Mouse (Mus musculus) lung, embryonic 16.5 days (tissue): ENCODE measurements around the gene Clic1. TPM values are rescaled to one million over a fixed set of nuclear protein-coding genes. Genes with fewer than 3 reads are reported as not detected.
A peak's percentile ranks its signal among the peaks of the same experiment; 100 is the strongest.

Source experiments
- ATAC-seq: fragments of 200-750 bp; cut with Nextera tagmentation; 2 replicates; pipeline ENCODE4 v1.8.0; 2017; ENCODE audit warnings: low read depth, mild to moderate bottlenecking, moderate library complexity
- H3K27ac ChIP-seq: fragments of 300-500 bp; sonication (generic); 2 replicates; pipeline ENCODE4 v1.5.1; 2014; ENCODE audit warnings: mild to moderate bottlenecking, control low read depth, low read length
- H3K27me3 ChIP-seq: fragments of 300-500 bp; sonication (generic); 2 replicates; pipeline ENCODE4 v1.6.1; 2014; ENCODE audit warnings: low read depth, low read length, mixed read lengths; ENCODE audit not compliant: control insufficient read depth, insufficient read depth
- H3K36me3 ChIP-seq: fragments of 300-500 bp; sonication (generic); 2 replicates; pipeline ENCODE4 v1.6.1; 2014; ENCODE audit warnings: low read length; ENCODE audit not compliant: control insufficient read depth, insufficient read depth
- H3K4me1 ChIP-seq: fragments of 300-500 bp; sonication (generic); replicated peaks from 2 replicates; pipeline ENCODE4 v1.6.1; 2014; ENCODE audit warnings: low read length, mixed read lengths; ENCODE audit not compliant: control insufficient read depth, insufficient read depth
- H3K4me2 ChIP-seq: fragments of 300-500 bp; sonication (generic); 2 replicates; pipeline ENCODE4 v1.6.1; 2014; ENCODE audit warnings: low read depth, low read length, control low read depth
- H3K4me3 ChIP-seq: fragments of 300-500 bp; sonication (generic); 2 replicates; pipeline ENCODE4 v1.5.1; 2014; ENCODE audit warnings: mild to moderate bottlenecking, low read length, control low read depth
- H3K9ac ChIP-seq: fragments of 300-500 bp; sonication (generic); 2 replicates; pipeline ENCODE4 v1.6.1; 2014; ENCODE audit warnings: low read length, control low read depth
- H3K9me3 ChIP-seq: fragments of 300-500 bp; sonication (generic); 2 replicates; pipeline ENCODE4 v1.6.1; 2016; ENCODE audit warnings: low read length; ENCODE audit not compliant: control insufficient read depth
- WGBS: fragments of 180-500 bp; shearing (Covaris S2); extraction: QIAGEN DNeasy Blood & Tissue Kit; methylation state at CpG from one replicate; pipeline ENCODE4 v1.1.7; 2014; 5-methylcytosine and 5-hydroxymethylcytosine counted together
- polyA plus RNA-seq: library from polyadenylated mRNA; unstranded; fragments of >200 nt; fragmentation: Nextera tagmentation; extraction: Ambion mirVana; gene quantifications from 2 replicates; pipeline ENCODE4 v1.2.1, GENCODE M21; 2015

Gene Clic1
- polyA plus RNA-seq, 1 experiment from 2014 or later = 298 TPM

GRCm38 (mm10) chr17:35018171-35018570 lies 31.6 kb upstream of the Clic1 start:
- Histone ChIP-seq H3K4me3 (no peak overlapping the region), H3K36me3 (peaks cover 28% of the 10 kb centered on the region), H3K27me3 (no peaks in the 10 kb centered on the region), H3K27ac (no peak overlapping the region), H3K4me1 (no peaks in the 10 kb centered on the region; the same call in 1 of the 2 replicates), H3K4me2 (no peak overlapping the region), H3K9me3 (no peaks in the 10 kb centered on the region), H3K9ac (no peak overlapping the region)
- no peak for ATAC-seq
- 72% methylated on average over 3 of the region's 3 CpGs for WGBS

- ATAC-seq = no peak
- no peak overlapping the region for H3K4me2 ChIP-seq
- H3K4me1 ChIP-seq = peaks cover under 1% of the 10 kb centered on the region; the same call in 1 of the 2 replicates
- H3K9ac ChIP-seq = no peak overlapping the region
- H3K9me3 ChIP-seq = no peaks in the 10 kb centered on the region
- H3K4me3 ChIP-seq = no peak overlapping the region
- H3K27ac ChIP-seq = no peak overlapping the region
- WGBS = 80% methylated on average over 11 of the region's 11 CpGs
- no peaks in the 10 kb centered on the region for H3K27me3 ChIP-seq
- peaks cover 11% of the 10 kb centered on the region for H3K36me3 ChIP-seq
Observed at GRCm38 (mm10) chr17:35019894-35020293, 29.9 kb upstream of the Clic1 start.

DNA sequence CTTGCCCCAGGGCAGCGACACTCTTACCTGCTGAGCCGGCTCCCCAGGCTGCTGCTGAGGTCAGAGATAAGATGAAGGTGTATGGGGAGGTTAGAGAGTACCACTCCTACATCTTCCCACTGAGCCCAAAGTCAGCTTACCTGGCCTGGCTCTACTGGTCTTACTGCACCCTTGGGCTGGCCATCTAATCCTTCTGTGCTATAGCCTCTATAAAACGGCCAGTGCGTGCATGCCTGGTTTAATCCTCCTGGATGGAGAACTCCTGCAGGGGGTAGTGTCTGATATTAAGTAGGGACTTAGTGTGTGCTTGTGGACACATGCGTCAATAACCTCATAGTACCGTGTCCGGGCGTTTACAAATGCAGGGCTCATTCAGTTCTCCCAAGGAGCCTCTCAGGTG lies 29.2 kb upstream of the Clic1 start:
- no peak overlapping the region for H3K4me3 ChIP-seq
- H3K27me3 ChIP-seq = no peaks in the 10 kb centered on the region
- no peaks in the 10 kb centered on the region for H3K9me3 ChIP-seq
- H3K4me2 ChIP-seq = no peak overlapping the region
- no peak overlapping the region for H3K9ac ChIP-seq
- peaks cover 6% of the 10 kb centered on the region; the same call in 1 of the 2 replicates for H3K36me3 ChIP-seq
- 82% methylated on average over 8 of the region's 8 CpGs for WGBS
- peaks cover 2% of the 10 kb centered on the region; the same call in 1 of the 2 replicates for H3K4me1 ChIP-seq
- no peak for ATAC-seq
- no peak overlapping the region for H3K27ac ChIP-seq

- WGBS = 11% methylated on average over 17 of the region's 17 CpGs
- peaks cover 2% of the 10 kb centered on the region; the same call in 1 of the 2 replicates for H3K4me1 ChIP-seq
- peak; percentile 59 for ATAC-seq
Observed at GRCm38 (mm10) chr17:35021163-35021808, 28.5 kb upstream of the Clic1 start.

DNA sequence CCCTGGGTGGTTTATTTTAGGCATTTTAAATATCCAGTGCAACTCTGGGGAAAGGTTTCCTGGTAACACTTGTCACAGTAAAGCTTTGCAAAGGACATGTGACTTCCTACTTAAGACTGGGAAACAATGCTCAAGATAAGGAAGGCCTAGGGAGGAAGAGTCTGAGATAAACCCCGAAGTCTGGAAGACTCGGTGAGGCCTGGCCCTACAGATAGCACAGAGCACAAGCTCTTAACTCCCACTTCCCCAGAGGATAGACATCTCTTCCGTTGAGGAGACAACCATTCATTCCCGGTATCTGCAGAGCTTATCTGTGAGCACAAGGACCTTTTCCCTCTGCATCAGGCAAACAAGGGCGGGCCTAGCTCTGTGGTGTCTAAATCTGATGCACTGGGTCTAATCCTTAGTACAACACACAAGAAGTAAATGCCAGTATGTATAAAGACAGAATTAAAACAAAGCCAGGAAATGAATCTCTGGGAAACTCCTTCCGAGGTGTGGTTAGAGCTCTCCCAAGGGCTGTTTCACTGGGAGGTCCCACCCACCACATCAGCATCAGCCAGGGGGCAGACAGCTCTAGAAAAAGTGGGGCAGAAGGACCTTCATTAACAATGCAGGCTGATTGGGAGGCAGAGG lies 27.8 kb upstream of the Clic1 start:
- 36% methylated on average over 6 of the region's 6 CpGs for whole genome bisulfite sequencing
- ATAC-seq = peak; percentile 37
- peaks cover 2% of the 10 kb centered on the region; the same call in 1 of the 2 replicates for H3K4me1 ChIP-seq
- no peak overlapping the region for H3K4me3 ChIP-seq
- H3K4me2 ChIP-seq = no peak overlapping the region
- no peaks in the 10 kb centered on the region for H3K27me3 ChIP-seq
- no peaks in the 10 kb centered on the region for H3K36me3 ChIP-seq
- 0 out of 2 replicates have a peak overlapping the region, but pooled peaks have one; percentile 14 for H3K9ac ChIP-seq
- H3K27ac ChIP-seq = peak overlapping the region; percentile 78
- H3K9me3 ChIP-seq = no peaks in the 10 kb centered on the region

More at GRCm38 (mm10) chr17:35021163-35021808, 28.5 kb upstream of the Clic1 start:
- Histone ChIP-seq H3K4me2 (no peak overlapping the region), H3K27me3 (no peaks in the 10 kb centered on the region), H3K9ac (no peak overlapping the region), H3K36me3 (peaks cover under 1% of the 10 kb centered on the region; the same call in 1 of the 2 replicates), H3K9me3 (no peaks in the 10 kb centered on the region), H3K27ac (peak overlapping the region; percentile 78), H3K4me3 (no peak overlapping the region)

- Histone ChIP-seq H3K36me3 (no peaks in the 10 kb centered on the region), H3K4me3 (no peak overlapping the region), H3K4me2 (no peak overlapping the region), H3K27ac (peak overlapping the region; percentile 78), H3K9ac (no peak overlapping the region), H3K9me3 (no peaks in the 10 kb centered on the region), H3K27me3 (no peaks in the 10 kb centered on the region), H3K4me1 (peaks cover 6% of the 10 kb centered on the region)
- 86% methylated on average over 8 of the region's 8 CpGs for WGBS
- ATAC-seq = no peak
Observed at GRCm38 (mm10) chr17:35022541-35023060, 27.2 kb upstream of the Clic1 start.

GRCm38 (mm10) chr17:35023221-35023620 lies 26.5 kb upstream of the Clic1 start:
- ATAC-seq = no peak
- Histone ChIP-seq H3K4me1 (peaks cover 6% of the 10 kb centered on the region), H3K4me2 (no peak overlapping the region), H3K27ac (no peak overlapping the region), H3K9ac (no peak overlapping the region), H3K9me3 (no peaks in the 10 kb centered on the region), H3K4me3 (no peak overlapping the region), H3K27me3 (no peaks in the 10 kb centered on the region), H3K36me3 (no peaks in the 10 kb centered on the region)
- 81% methylated on average over 5 of the region's 5 CpGs for WGBS

DNA sequence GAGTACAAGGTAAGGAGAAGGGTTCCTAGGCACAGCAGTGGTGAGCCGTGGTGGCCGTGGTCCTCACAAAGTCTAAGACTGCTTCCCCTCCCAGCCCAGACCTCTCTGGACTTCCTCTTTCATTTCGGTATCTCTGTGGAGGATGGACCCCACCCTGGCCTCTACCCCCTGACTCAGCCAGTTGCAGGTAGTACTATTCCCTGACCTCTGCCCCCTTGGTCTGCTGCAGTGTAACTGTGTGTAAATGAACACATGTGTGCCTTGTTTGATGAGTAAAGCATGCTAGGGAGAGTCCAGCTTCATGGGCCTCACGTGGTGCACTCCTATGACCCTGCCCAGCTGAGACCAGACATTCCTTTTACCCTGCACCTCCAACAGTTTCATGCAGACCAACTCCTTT lies 26.0 kb upstream of the Clic1 start:
- Histone ChIP-seq H3K36me3 (no peaks in the 10 kb centered on the region), H3K4me3 (no peak overlapping the region), H3K27ac (no peak overlapping the region), H3K9me3 (no peaks in the 10 kb centered on the region), H3K9ac (no peak overlapping the region; the same call in 1 of the 2 replicates), H3K4me2 (no peak overlapping the region), H3K4me1 (peaks cover 6% of the 10 kb centered on the region), H3K27me3 (no peaks in the 10 kb centered on the region)
- WGBS = 71% methylated on average over 4 of the region's 4 CpGs
- ATAC-seq = no peak

DNA sequence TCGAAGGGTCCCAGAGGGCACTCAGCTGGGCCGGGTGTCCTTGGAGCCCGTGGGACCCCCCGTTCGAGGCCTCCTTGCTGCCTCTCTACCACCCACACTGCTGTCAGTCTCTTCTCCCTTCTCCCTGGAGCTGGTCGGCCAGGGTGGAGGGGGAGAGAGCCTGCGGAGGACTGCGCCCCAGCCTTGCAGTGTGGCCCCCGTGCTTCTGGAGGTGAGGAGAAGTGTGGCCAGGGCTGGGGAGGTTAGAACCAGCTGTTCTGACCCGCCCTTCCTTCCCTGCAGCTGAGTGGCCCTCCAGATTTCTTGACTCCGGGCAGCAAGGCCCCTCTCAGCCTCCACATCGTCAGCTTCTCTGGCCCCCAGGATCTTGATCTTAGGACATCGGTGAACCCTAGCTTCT lies 25.5 kb upstream of the Clic1 start:
- WGBS = 55% methylated on average over 13 of the region's 13 CpGs
- peaks cover 6% of the 10 kb centered on the region for H3K4me1 ChIP-seq
- H3K9me3 ChIP-seq = no peaks in the 10 kb centered on the region
- peak overlapping the region; percentile 24; the same call in 1 of the 2 replicates for H3K9ac ChIP-seq
- no peak for ATAC-seq
- no peak overlapping the region for H3K27ac ChIP-seq
- no peaks in the 10 kb centered on the region for H3K27me3 ChIP-seq
- no peaks in the 10 kb centered on the region for H3K36me3 ChIP-seq
- no peak overlapping the region for H3K4me3 ChIP-seq
- no peak overlapping the region for H3K4me2 ChIP-seq
